Mouse (Mus musculus): ENCODE measurements around the gene Gm3625. TPM values are rescaled to one million over a fixed set of nuclear protein-coding genes. Genes with fewer than 3 reads are reported as not detected.

Gm3625 gene
- total RNA-seq (2021): not detected

DNA sequence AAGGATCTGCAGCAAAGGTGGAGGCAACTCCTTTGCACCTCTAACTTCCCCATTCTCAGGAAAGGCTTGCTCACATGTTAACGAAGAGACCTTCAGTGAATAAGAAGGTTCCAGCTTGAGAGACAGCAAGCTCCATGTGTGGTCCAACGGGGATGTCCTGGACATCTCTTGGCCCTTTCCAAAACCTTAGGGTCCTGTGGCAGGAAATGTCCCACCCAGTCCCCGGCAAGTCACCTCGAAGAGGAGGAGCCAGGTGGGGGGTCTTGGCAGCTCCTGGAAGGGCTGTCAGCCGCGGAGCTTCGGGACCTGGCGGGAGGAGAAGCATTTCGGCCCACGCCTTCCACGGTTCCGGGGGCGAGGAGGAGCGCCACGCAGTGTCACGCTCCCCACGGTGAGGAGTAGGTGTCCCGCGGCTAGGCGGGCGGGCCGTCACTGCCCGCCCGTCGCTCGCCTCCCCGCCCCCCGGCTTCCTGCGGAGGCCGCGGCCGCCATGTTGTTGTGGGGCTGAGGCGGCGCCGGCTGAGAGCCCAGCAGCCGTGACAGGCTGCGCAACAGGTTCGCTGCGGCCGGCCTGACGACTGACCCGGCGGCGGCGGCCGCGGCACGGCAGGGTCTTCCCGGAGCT, at the start of gene Gm3625, which contains the start of gene Itsn2:
TSS of gene Gm3625 (minus strand) at position 387 of the 625 bp plus-strand sequence.
TSS of gene Itsn2 (plus strand) at position 98 of the 625 bp plus-strand sequence.
- DNase-seq: peak; percentile 74 to 75

DNA sequence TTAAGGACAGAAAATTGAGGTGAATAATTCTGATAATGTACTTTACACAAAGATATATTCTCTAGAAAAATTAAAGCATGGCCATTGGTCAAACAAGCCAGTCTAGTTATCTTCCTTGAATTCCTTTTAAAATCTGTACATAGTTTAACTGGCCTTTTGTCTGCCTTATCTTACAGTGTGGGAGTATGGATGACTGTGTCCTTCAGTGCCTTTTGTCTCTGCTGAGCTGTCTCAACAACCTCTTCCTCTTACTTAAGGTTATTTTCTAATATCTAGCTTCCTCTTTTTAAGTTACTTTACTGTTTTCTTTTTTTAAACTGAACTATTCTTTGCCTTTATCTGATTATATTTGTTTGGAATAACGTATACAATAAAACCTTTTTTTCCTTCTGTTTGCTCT, 48.0 kb upstream of the Gm3625 start:
- no peak for DNase-seq

DNA sequence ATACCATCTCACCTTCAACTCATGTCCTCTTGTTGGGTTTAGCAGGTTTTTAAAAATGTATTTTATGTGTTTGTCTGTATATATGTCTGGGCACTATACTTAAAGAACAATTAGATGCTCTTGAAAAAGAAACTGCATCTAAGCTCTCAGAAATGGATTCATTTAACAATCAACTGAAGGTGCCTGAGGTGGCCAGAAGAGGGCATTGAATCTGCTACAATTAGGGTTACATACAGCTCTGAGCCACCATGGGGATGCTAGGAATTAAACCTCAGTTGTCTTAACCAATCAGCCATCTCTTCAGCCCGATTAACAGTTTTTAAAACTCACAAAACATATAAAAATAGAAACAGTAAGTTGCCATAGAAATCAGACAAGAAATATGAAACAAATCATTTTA, 45.7 kb upstream of the Gm3625 start:
- DNase-seq: no peak

DNA sequence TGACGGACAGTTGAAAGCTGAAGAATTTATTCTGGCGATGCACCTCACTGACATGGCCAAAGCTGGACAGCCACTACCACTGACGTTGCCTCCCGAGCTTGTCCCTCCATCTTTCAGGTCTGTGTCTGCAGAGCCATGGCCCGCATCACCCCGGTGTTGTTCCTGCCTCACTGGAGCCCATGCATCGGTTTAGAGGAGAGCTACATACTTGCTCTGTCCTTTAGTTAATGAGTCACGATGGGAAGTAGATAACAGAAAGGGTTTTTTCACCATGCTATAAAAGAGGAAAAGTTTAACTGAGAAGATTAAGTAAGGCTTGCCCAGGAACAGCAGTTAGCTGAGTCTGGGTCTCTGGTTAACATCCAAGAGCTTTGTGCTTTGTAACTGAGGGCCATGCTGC, 40.2 kb upstream of the Gm3625 start:
- no peak for DNase-seq

DNA sequence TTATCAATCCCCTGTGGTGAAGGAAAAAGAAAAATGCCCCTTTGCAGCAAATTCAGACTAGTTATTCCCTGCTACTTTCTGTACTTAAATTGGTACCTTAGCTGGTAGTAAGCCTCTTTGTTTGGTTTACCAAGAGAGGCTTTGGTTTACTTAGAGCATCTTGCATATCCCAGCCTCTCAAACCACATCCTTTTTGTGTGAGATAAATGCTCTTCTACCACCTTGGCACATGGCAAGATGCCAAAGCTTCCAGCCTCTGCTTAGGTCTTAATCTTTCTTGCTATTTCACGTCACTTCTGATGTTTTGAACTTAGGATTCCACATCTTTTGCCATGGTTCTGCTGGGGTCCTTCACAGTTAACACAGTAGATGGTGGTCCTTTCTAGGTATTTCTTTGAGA, 31.5 kb upstream of the Gm3625 start:
- DNase-seq: no peak

DNA sequence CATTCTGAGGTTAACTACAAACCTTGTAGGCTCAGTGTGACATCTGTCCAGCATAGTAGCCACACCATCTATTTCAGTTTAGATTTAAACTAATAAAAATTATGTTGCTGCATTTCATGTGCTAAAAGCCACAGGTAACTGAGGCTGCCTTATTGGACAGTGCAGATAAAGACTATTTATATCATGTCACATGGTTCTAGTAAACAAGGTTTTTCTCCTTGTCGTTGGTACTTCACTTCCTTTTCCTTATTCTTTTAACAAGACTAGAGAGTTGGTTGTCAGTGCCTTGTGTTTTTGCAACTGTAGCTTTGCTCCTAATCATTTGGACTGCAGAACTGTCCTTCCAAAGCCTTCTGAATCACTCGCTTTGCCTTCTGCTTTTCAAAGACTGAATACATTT, 22.0 kb upstream of the Gm3625 start:
- no peak for DNase-seq

- no peak for DNase-seq
These were observed 13.9 kb upstream of the Gm3625 start for GRCm38 (mm10) chr12:4606625-4607024.

GRCm38 (mm10) chr12:4599713-4600112, 7.0 kb upstream of the Gm3625 start:
- no peak for DNase-seq

- no peak for DNase-seq
These were observed 6.1 kb upstream of the Gm3625 start for GRCm38 (mm10) chr12:4598666-4599428.

GRCm38 (mm10) chr12:4595055-4595454, 2.3 kb upstream of the Gm3625 start:
- no peak for DNase-seq

DNA sequence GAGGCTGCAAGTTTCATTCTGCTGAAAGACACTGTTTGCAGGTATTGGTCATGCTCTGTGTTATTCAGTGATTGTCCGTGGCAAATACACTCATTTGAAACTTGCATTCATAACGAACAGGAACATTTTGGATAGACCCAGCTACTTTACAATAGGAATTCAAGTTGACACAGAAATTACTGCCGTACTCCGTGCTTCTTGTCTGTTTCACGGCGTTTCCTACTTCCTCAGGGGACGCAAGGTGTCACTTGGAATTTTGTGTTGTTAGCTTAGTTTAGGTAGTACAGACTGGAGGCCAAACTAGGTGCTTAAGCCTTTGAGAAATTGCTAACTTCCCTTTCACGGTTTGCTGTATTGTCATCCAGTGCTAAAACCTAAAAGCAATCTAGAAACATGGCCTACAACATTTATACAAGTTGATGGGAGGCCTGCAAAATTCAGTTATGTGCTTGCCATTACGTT, 1.2 kb upstream of the Gm3625 start:
- DNase-seq: no peak

- DNase-seq: peak in 1 of 2 experiments; percentile 24
These were observed 621 bp upstream of the Gm3625 start for GRCm38 (mm10) chr12:4593166-4593929.

- no peak for DNase-seq
These were observed 702 bp downstream of the Gm3625 start for GRCm38 (mm10) chr12:4592025-4592424.

GRCm38 (mm10) chr12:4588603-4589002, 4.1 kb downstream of the Gm3625 start:
- DNase-seq: no peak

DNA sequence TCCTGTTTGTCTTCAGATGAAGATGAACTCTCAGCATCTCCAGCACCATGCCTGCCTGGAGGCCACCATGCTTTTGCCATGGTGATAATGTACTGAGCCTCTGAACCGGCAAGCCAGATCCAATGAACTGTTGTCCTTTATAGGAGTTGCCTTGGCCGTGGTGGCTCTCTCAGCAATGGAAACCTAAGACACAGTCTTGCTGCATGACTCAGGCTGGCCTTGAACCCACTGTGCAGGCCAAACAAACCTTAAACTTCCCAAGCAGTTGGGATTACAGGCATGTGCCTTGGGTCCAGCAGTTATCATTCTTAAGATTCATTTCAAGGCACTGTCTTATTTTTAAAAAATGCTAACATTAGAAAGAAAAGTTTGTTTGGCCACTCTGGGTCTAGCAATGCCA, 4.9 kb downstream of the Gm3625 start:
- no peak for DNase-seq

- no peak for DNase-seq
These were observed 10.4 kb downstream of the Gm3625 start for GRCm38 (mm10) chr12:4582326-4582725.

DNA sequence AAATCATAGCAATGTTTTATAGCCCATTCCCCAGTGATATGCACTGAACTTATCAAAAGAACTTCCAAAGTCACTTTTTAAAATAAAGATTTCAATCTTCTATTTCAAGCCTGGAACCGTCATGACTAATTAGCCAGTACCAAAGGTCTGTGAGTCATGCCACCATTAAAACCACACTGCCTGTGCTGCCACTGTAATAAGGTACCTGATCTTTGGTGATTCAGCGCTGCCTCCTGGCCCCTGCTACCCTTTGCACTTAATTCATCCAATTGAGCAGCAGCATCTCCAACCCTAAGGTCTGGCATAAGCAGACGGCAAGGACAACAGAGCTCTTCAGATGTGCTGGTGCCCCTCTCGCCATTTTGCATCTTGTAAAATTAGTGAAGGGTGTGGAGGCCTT, 18.7 kb downstream of the Gm3625 start:
- DNase-seq: no peak

GRCm38 (mm10) chr12:4571864-4572263, 20.9 kb downstream of the Gm3625 start:
- no peak for DNase-seq

DNA sequence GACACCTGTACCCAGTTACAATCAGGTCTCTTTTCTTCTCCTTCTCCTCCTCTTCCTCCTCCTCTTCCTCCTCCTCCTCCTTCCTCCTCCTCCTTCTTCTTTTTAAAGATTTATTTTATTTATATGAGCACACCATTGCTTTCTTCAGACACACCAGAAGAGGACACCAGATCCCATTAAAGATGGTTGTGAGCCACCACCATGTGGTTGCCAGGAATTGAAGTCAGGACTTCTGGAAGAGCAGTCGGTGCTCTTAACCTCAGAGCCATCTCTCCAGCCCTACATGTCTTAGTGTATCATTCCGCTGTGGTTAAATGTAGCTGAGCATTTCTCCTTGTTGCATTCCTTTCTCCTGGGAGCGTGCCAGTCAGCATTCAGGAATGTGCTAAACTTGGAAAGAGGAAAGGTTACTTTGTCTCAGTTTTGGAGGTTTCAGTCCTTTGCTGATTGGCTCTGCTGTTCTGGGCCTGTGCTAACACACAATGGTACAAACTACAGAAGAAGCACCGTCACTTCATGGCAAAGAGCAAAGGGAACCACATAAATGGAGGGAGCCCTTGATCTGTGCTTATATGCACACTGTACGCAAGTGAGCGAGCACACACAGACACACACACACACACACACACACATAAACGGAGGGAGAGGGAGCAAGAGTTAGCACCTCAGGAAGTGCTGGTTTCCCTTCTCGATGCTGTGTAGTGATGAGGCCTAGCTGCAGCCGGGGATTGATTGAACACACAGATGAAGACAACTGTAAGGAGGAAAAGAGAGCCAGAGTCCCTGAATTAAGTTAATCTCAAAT, 34.0 kb downstream of the Gm3625 start:
- DNase-seq: no peak

- DNase-seq: no peak
These were observed 34.7 kb downstream of the Gm3625 start for GRCm38 (mm10) chr12:4558013-4558412.

GRCm38 (mm10) chr12:4557436-4557835, 35.3 kb downstream of the Gm3625 start:
- DNase-seq: no peak

GRCm38 (mm10) chr12:4556891-4557290, 35.8 kb downstream of the Gm3625 start:
- DNase-seq: no peak
